Mouse (Mus musculus) brain, embryonic 14.5 days (tissue): ENCODE data around the gene Hbp1.

Experiments
- CTCF ChIP-seq: fragments of 200-500 bp; IDR thresholded peaks from 2 replicates; pipeline ENCODE4 v1.5.1; 2012; ENCODE audit warnings: inconsistent platforms, mild to moderate bottlenecking, moderate library complexity, borderline replicate concordance; ENCODE audit not compliant: insufficient read depth, insufficient read length; ENCODE audit errors: extremely low read depth
- POLR2A ChIP-seq: fragments of 200-500 bp; IDR thresholded peaks from 2 replicates; pipeline ENCODE4 v1.6.1; 2012; ENCODE audit warnings: mild to moderate bottlenecking, inconsistent platforms, borderline replicate concordance; ENCODE audit not compliant: poor library complexity, insufficient read depth, insufficient read length, severe bottlenecking; ENCODE audit errors: extremely low read depth

- no peak for TF ChIP-seq CTCF
- TF ChIP-seq POLR2A: no peak
These were observed 310 bp upstream of the Hbp1 start for GRCm38 (mm10) chr12:31950659-31951031.
